Mouse (Mus musculus) forebrain, postnatal 0 days (tissue): ENCODE results near the gene Zcwpw1. TPM values are rescaled to one million over a fixed set of nuclear protein-coding genes. Genes with fewer than 3 reads are reported as not detected.

ENCODE experiments used
- ATAC-seq: fragments of 200-750 bp; cut with Nextera tagmentation; 2 replicates; pipeline ENCODE4 v1.8.0; 2017; ENCODE audit warnings: mild to moderate bottlenecking, moderate library complexity
- DNase-seq: peaks from one replicate; pipeline ENCODE4 v3.0.0-alpha.2; 2015
- H3K27ac ChIP-seq: fragments of 300-500 bp; sonication (generic); 2 replicates; pipeline ENCODE4 v1.5.1; 2014; ENCODE audit warnings: low read depth, mild to moderate bottlenecking, antibody characterized with exemption, low read length, moderate library complexity, mixed read lengths
- H3K27me3 ChIP-seq: fragments of 300-500 bp; sonication (generic); 2 replicates; pipeline ENCODE4 v1.6.1; 2014; ENCODE audit warnings: mild to moderate bottlenecking, low read length, mixed read lengths; ENCODE audit not compliant: insufficient read depth
- H3K36me3 ChIP-seq: fragments of 300-500 bp; sonication (generic); 2 replicates; pipeline ENCODE4 v1.6.1; 2014; ENCODE audit warnings: mild to moderate bottlenecking, moderate library complexity; ENCODE audit not compliant: insufficient read depth
- H3K4me1 ChIP-seq: fragments of 300-500 bp; sonication (generic); 2 replicates; pipeline ENCODE4 v1.6.1; 2014; ENCODE audit warnings: antibody characterized with exemption; ENCODE audit not compliant: insufficient read depth
- H3K4me2 ChIP-seq: fragments of 300-500 bp; sonication (generic); 2 replicates; pipeline ENCODE4 v1.6.1; 2014; ENCODE audit warnings: low read depth, mild to moderate bottlenecking, moderate library complexity
- H3K4me3 ChIP-seq: fragments of 300-500 bp; sonication (generic); 2 replicates; pipeline ENCODE4 v1.5.1; 2014; ENCODE audit warnings: low read depth, low read length, mixed read lengths
- H3K9ac ChIP-seq: fragments of 300-500 bp; sonication (generic); 2 replicates; pipeline ENCODE4 v1.6.1; 2014; ENCODE audit warnings: mild to moderate bottlenecking
- H3K9me3 ChIP-seq: fragments of 300-500 bp; sonication (generic); 2 replicates; pipeline ENCODE4 v1.6.1; 2016; ENCODE audit warnings: low read length
- CTCF ChIP-seq: sonication (generic); IDR thresholded peaks from 2 replicates; pipeline ENCODE4 v1.5.1; 2016; ENCODE audit warnings: antibody characterized with exemption, control low read depth, low read depth
- WGBS: fragments of 180-500 bp; shearing (Covaris S2); extraction: QIAGEN DNeasy Blood & Tissue Kit; methylation state at CpG from one replicate; pipeline ENCODE4 v1.1.7; 2014; 5-methylcytosine and 5-hydroxymethylcytosine counted together
- polyA plus RNA-seq: library from polyadenylated mRNA; unstranded; fragments of >200 nt; fragmentation: Nextera tagmentation; extraction: Ambion mirVana; gene quantifications from 2 replicates; pipeline ENCODE4 v1.2.1, GENCODE M21; 2015
- total RNA-seq: library from RNA; depleted of rRNA; stranded (reverse); fragments of >200 nt; gene quantifications from 2 replicates; pipeline ENCODE4 v1.2.3, GENCODE M21; 2014

The Zcwpw1 gene
- total and polyA plus RNA-seq, 2 experiments from 2014 or later: 4.8 to 7.7 TPM

DNA sequence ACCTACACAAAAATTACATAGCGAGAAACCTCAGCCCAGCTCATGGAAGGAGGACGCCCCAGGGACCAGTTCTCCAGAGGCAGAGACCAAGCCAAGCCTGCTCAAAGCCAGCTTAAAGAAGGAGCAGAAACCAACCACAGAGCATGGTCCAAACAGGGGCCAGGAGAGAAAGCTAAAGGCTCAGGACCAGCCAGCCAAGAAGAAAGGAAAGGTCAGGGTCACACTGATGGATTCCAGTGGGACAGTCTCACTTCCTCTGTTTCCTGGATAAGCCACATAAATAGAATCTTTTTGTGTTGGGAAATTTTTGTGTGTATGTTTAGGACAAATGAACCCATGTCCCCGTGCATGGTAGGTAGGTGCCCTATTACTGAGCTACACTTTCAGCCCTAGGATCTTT lies 9.0 kb downstream of the Zcwpw1 start:
- TF ChIP-seq CTCF: no peak
- Histone ChIP-seq H3K9ac (no peak overlapping the region), H3K36me3 (no peaks in the 10 kb centered on the region), H3K27me3 (no peaks in the 10 kb centered on the region), H3K4me3 (no peak overlapping the region), H3K9me3 (no peaks in the 10 kb centered on the region), H3K27ac (no peak overlapping the region), H3K4me1 (no peaks in the 10 kb centered on the region), H3K4me2 (no peak overlapping the region)
- DNase-seq: no peak
- WGBS: 86% methylated on average over 3 of the region's 3 CpGs
- no peak for ATAC-seq

GRCm38 (mm10) chr5:137800917-137801316 lies 13.3 kb downstream of the Zcwpw1 start:
- no peak overlapping the region for H3K27ac ChIP-seq
- no peaks in the 10 kb centered on the region for H3K9me3 ChIP-seq
- no peak overlapping the region for H3K9ac ChIP-seq
- no peak overlapping the region for H3K4me3 ChIP-seq
- 82% methylated on average over 3 of the region's 3 CpGs for WGBS
- no peak for ATAC-seq
- no peak for TF ChIP-seq CTCF
- no peaks in the 10 kb centered on the region for H3K36me3 ChIP-seq
- H3K4me1 ChIP-seq: no peaks in the 10 kb centered on the region
- no peak overlapping the region for H3K4me2 ChIP-seq
- no peak for DNase-seq
- H3K27me3 ChIP-seq: no peaks in the 10 kb centered on the region

GRCm38 (mm10) chr5:137806158-137806557 lies 18.6 kb downstream of the Zcwpw1 start:
- ATAC-seq: no peak
- DNase-seq: no peak
- Histone ChIP-seq H3K4me1 (no peaks in the 10 kb centered on the region), H3K27ac (no peak overlapping the region), H3K36me3 (no peaks in the 10 kb centered on the region), H3K4me2 (no peak overlapping the region), H3K9ac (no peak overlapping the region), H3K4me3 (no peak overlapping the region), H3K27me3 (no peaks in the 10 kb centered on the region), H3K9me3 (no peaks in the 10 kb centered on the region)
- no peak for TF ChIP-seq CTCF
- 76% methylated on average over 1 of the region's 1 CpGs for WGBS

GRCm38 (mm10) chr5:137808316-137808715 lies 20.7 kb downstream of the Zcwpw1 start:
- WGBS: 90% methylated on average over 5 of the region's 5 CpGs
- H3K4me1 ChIP-seq: no peaks in the 10 kb centered on the region
- H3K36me3 ChIP-seq: no peaks in the 10 kb centered on the region
- no peak for TF ChIP-seq CTCF
- no peak overlapping the region for H3K27ac ChIP-seq
- DNase-seq: no peak
- no peak overlapping the region for H3K9ac ChIP-seq
- no peaks in the 10 kb centered on the region for H3K9me3 ChIP-seq
- H3K27me3 ChIP-seq: no peaks in the 10 kb centered on the region
- no peak overlapping the region for H3K4me2 ChIP-seq
- no peak overlapping the region for H3K4me3 ChIP-seq
- no peak for ATAC-seq

DNA sequence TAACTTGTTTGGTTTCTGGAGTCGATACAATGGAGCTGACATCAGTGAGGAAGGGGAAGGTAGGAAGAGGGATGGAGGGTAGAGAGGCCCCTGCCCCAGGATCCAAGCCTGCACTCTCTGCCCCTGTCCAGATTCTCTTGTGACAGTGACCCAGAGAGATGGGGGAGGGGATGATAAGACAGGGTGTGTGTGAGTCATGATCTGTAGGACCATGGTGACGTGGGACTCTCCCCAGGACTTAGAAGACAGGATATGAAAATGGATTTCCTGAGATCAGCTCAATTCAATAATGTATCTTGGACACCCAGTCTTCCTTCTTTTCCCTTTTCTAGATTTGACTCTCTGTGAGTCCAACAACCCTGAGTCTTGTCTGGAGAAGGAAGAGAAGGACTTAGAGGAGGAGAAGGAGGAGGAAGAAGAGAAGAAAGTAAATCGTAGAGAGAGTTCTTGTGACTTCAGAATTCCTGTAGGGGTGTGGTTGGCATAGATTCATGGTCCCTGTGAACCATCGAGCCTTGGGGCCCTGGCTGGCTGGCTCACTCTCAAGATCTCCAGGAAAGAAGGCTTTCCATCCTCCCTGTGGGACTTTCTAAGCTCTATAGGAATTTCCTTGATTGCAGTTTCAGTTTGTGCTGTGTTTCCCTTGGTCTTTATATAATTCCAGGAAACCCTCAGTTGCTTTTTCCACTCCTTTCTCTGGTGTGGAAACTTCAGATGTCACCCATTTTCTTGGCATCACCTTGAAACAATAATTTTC lies 30.0 kb downstream of the Zcwpw1 start:
- Histone ChIP-seq H3K9ac (no peak overlapping the region), H3K4me2 (no peak overlapping the region), H3K4me3 (no peak overlapping the region), H3K9me3 (no peaks in the 10 kb centered on the region), H3K27ac (no peak overlapping the region), H3K27me3 (no peaks in the 10 kb centered on the region), H3K36me3 (no peaks in the 10 kb centered on the region), H3K4me1 (no peaks in the 10 kb centered on the region)
- WGBS: 72% methylated on average over 4 of the region's 4 CpGs
- TF ChIP-seq CTCF: no peak
- DNase-seq (no peak), ATAC-seq (no peak)

- DNase-seq (no peak), ATAC-seq (no peak)
- H3K9ac ChIP-seq: no peak overlapping the region
- no peak for TF ChIP-seq CTCF
- no peaks in the 10 kb centered on the region for H3K4me1 ChIP-seq
- H3K27me3 ChIP-seq: no peaks in the 10 kb centered on the region
- H3K4me3 ChIP-seq: no peak overlapping the region
- no peak overlapping the region for H3K4me2 ChIP-seq
- H3K9me3 ChIP-seq: no peaks in the 10 kb centered on the region
- no peak overlapping the region for H3K27ac ChIP-seq
- 64% methylated on average over 4 of the region's 4 CpGs for WGBS
- H3K36me3 ChIP-seq: no peaks in the 10 kb centered on the region
Measured at GRCm38 (mm10) chr5:137822126-137822525, 34.5 kb downstream of the Zcwpw1 start.

GRCm38 (mm10) chr5:137822602-137823001 lies 35.0 kb downstream of the Zcwpw1 start:
- H3K4me3 ChIP-seq: no peak overlapping the region
- H3K9me3 ChIP-seq: no peaks in the 10 kb centered on the region
- no peaks in the 10 kb centered on the region for H3K36me3 ChIP-seq
- 86% methylated on average over 1 of the region's 1 CpGs for WGBS
- DNase-seq (no peak), ATAC-seq (no peak)
- H3K27me3 ChIP-seq: no peaks in the 10 kb centered on the region
- no peak overlapping the region for H3K4me2 ChIP-seq
- no peak overlapping the region for H3K27ac ChIP-seq
- TF ChIP-seq CTCF: no peak
- H3K9ac ChIP-seq: no peak overlapping the region
- H3K4me1 ChIP-seq: no peaks in the 10 kb centered on the region
